Mouse (Mus musculus) ES-Bruce4 (cell line): ENCODE measurements at regions not wholly inside any gene's neighbourhood (a gene's known extent, or its start where the extent isn't known, plus 50 kb on each side); places are given as distances from the start of the nearest gene placed in this dataset.

Source experiments
- CTCF ChIP-seq: IDR thresholded peaks from one replicate; pipeline ENCODE4 v1.8.1; 2011; ENCODE audit warnings: low read depth, low read length
- EP300 ChIP-seq: IDR thresholded peaks from 2 replicates; pipeline ENCODE4 v1.6.1; 2011; ENCODE audit warnings: low read depth, low read length; ENCODE audit not compliant: insufficient read depth
- POLR2A ChIP-seq: IDR thresholded peaks from one replicate; pipeline ENCODE4 v1.8.1; 2011; ENCODE audit warnings: low read length; ENCODE audit not compliant: insufficient read depth

GRCm38 (mm10) chr3:80367972-80368371, 434.7 kb downstream of the Gria2 start:
- TF ChIP-seq CTCF (no peak), EP300 (no peak), POLR2A (no peak)
